ENCODE assay signal across 17 mouse cellular contexts in the genomic region with DNA sequence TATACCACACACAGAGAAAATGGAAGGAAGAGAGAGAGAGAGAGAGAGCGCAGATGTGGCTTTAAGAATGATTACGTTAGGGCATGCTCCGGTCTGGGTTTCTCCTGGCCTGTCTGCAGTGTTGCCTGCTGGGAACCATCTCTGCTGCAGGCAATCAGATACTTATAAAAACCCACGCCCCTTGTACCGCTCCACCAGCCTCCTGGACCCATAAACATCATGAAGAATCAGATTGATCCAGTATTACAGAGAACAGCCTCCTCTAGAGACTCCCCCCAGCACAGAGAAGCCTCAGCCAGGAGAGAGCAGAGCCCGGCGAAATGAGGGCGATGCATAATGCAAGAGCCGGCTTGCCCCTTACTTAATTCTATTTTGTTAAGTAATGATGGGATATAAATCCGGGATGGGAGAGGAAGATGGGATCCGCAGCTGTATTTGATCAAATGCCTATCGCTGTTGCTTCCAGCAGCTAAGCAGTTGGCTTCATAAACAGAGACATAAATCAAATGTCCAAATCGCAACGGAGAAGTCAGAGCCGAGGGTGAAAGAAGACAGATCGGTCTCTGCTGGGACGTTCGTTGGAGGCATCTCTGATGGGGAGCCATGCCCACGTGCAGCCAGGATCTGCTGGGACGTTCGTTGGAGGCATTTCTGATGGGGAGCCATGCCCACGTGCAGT.
DNase-seq lines count a peak whose midpoint lies in the region; ATAC-seq lines count a peak whose summit lies in the region.
"Had no signal": no experiment of that assay in that cellular context is flagged by ENCODE, and none has a peak within 500 bp of the region (broad histone marks: within the 10 kb centered on the region; RNA-seq: fewer than 3 reads in every experiment).

No protein-coding gene starts in this region.

- no peaks in the 10 kb centered on the region for H3K27me3 ChIP-seq in kidney, embryonic 14.5 days (ENCODE audit: control insufficient read depth, insufficient read depth, low read length)
- no peaks in the 10 kb centered on the region for H3K27me3 ChIP-seq in midbrain, embryonic 13.5 days
- no peaks in the 10 kb centered on the region for H3K27me3 ChIP-seq in midbrain, embryonic 11.5 days (ENCODE audit: control insufficient read depth, insufficient read depth, low read length)
- H3K27me3 ChIP-seq in midbrain, embryonic 15.5 days (replicated peaks), result no peaks in the 10 kb centered on the region
- H3K27me3 ChIP-seq in stomach, embryonic 16.5 days (ENCODE audit: control insufficient read depth, insufficient read depth, low read length), result no peaks in the 10 kb centered on the region
- H3K27me3 ChIP-seq: embryonic facial prominence, embryonic 13.5 days had no signal

- ATAC-seq in kidney, embryonic 14.5 days (ENCODE audit: low FRiP score, low TSS enrichment), result peak; percentile 64
- peak; percentile 55; the same call in 1 of the 2 replicates for ATAC-seq in midbrain, embryonic 13.5 days
- ATAC-seq in midbrain, embryonic 11.5 days (ENCODE audit: low FRiP score), result no peak
- ATAC-seq in midbrain, embryonic 15.5 days (replicated peaks), result no peak; the same call in 1 of the 2 replicates
- 0 out of 2 replicates have a peak, but pooled peaks have one; percentile 38 for ATAC-seq in stomach, embryonic 16.5 days (ENCODE audit: insufficient read depth, low FRiP score)
- ATAC-seq: inflammation-experienced regulatory T-cells, adult 6 months had no signal

- no peak overlapping the region for H3K4me3 ChIP-seq in kidney, embryonic 14.5 days (ENCODE audit: low read length)
- no peak overlapping the region for H3K4me3 ChIP-seq in midbrain, embryonic 13.5 days (replicated peaks)
- H3K4me3 ChIP-seq in midbrain, embryonic 11.5 days (ENCODE audit: low read depth, low read length), result no peak overlapping the region
- H3K4me3 ChIP-seq in midbrain, embryonic 15.5 days, result no peak overlapping the region
- no peak overlapping the region for H3K4me3 ChIP-seq in stomach, embryonic 16.5 days (replicated peaks; ENCODE audit: low read length)
- H3K4me3 ChIP-seq: embryonic facial prominence, embryonic 13.5 days; heart, embryonic 15.5 days; myocyte had no signal

- H3K4me2 ChIP-seq in kidney, embryonic 14.5 days (replicated peaks; ENCODE audit: low read depth, low read length), result no peak overlapping the region
- H3K4me2 ChIP-seq in midbrain, embryonic 13.5 days (replicated peaks), result no peak overlapping the region
- no peak overlapping the region for H3K4me2 ChIP-seq in midbrain, embryonic 11.5 days
- no peak overlapping the region for H3K4me2 ChIP-seq in midbrain, embryonic 15.5 days
- no peak overlapping the region for H3K4me2 ChIP-seq in stomach, embryonic 16.5 days (ENCODE audit: low read depth, low read length)
- H3K4me2 ChIP-seq: embryonic facial prominence, embryonic 13.5 days; heart, embryonic 15.5 days had no signal

- no peaks in the 10 kb centered on the region for H3K9me3 ChIP-seq in kidney, embryonic 14.5 days (ENCODE audit: control insufficient read depth, low read length)
- no peaks in the 10 kb centered on the region for H3K9me3 ChIP-seq in midbrain, embryonic 13.5 days
- H3K9me3 ChIP-seq in midbrain, embryonic 11.5 days (ENCODE audit: control insufficient read depth, low read length), result no peaks in the 10 kb centered on the region
- no peaks in the 10 kb centered on the region for H3K9me3 ChIP-seq in midbrain, embryonic 15.5 days
- no peaks in the 10 kb centered on the region for H3K9me3 ChIP-seq in stomach, embryonic 16.5 days (replicated peaks; ENCODE audit: control insufficient read depth, low read length)
- H3K9me3 ChIP-seq: embryonic facial prominence, embryonic 13.5 days; heart, embryonic 15.5 days had no signal

- 41% methylated on average over 22 of the region's 22 CpGs for WGBS in kidney, embryonic 14.5 days
- WGBS in midbrain, embryonic 13.5 days, result 77% methylated on average over 22 of the region's 22 CpGs
- WGBS in midbrain, embryonic 11.5 days, result 86% methylated on average over 22 of the region's 22 CpGs
- WGBS in midbrain, embryonic 15.5 days, result 65% methylated on average over 22 of the region's 22 CpGs
- 44% methylated on average over 22 of the region's 22 CpGs for WGBS in stomach, embryonic 16.5 days

- H3K36me3 ChIP-seq in kidney, embryonic 14.5 days (ENCODE audit: control insufficient read depth, insufficient read depth, low read length), result no peaks in the 10 kb centered on the region
- H3K36me3 ChIP-seq in midbrain, embryonic 13.5 days, result no peaks in the 10 kb centered on the region
- H3K36me3 ChIP-seq in midbrain, embryonic 11.5 days (ENCODE audit: control insufficient read depth, insufficient read depth, low read length), result no peaks in the 10 kb centered on the region
- no peaks in the 10 kb centered on the region for H3K36me3 ChIP-seq in midbrain, embryonic 15.5 days (replicated peaks)
- no peaks in the 10 kb centered on the region for H3K36me3 ChIP-seq in stomach, embryonic 16.5 days (ENCODE audit: control insufficient read depth, insufficient read depth, low read length)
- H3K36me3 ChIP-seq: embryonic facial prominence, embryonic 13.5 days; heart, embryonic 15.5 days had no signal

- no peak overlapping the region for H3K9ac ChIP-seq in kidney, embryonic 14.5 days (ENCODE audit: low read depth, low read length)
- H3K9ac ChIP-seq in midbrain, embryonic 13.5 days (replicated peaks), result no peak overlapping the region
- no peak overlapping the region for H3K9ac ChIP-seq in midbrain, embryonic 11.5 days (ENCODE audit: low read length)
- H3K9ac ChIP-seq in midbrain, embryonic 15.5 days, result no peak overlapping the region
- peak overlapping the region; percentile 23; the same call in 1 of the 2 replicates for H3K9ac ChIP-seq in stomach, embryonic 16.5 days (ENCODE audit: low read length)
- H3K9ac ChIP-seq: embryonic facial prominence, embryonic 13.5 days; heart, embryonic 15.5 days; liver, embryonic 14.5 days had no signal

- H3K27ac ChIP-seq in kidney, embryonic 14.5 days (ENCODE audit: low read depth, low read length), result no peak overlapping the region; the same call in 1 of the 2 replicates
- H3K27ac ChIP-seq in midbrain, embryonic 13.5 days, result peak overlapping the region; percentile 48
- no peak overlapping the region for H3K27ac ChIP-seq in midbrain, embryonic 11.5 days (ENCODE audit: low read depth, low read length)
- H3K27ac ChIP-seq in midbrain, embryonic 15.5 days, result peak overlapping the region; percentile 63
- peak overlapping the region; percentile 62 for H3K27ac ChIP-seq in stomach, embryonic 16.5 days (ENCODE audit: low read length)
- H3K27ac ChIP-seq: embryonic facial prominence, embryonic 13.5 days; heart, embryonic 15.5 days; liver, embryonic 14.5 days had no signal

- DNase-seq in kidney, adult 11 months, result no peak
- DNase-seq in midbrain, embryonic 11.5 days (ENCODE audit: low spot score, missing footprints), result no peak
- no peak for DNase-seq in B cell, adult 2 months
- DNase-seq in thymus, postnatal 10 days (ENCODE audit: low spot score in 2 of 2), result no peak
- DNase-seq: adrenal gland, adult 8-10 months; cerebellum, postnatal 25 days; heart, adult 11 months; left cerebral cortex, postnatal 4 days had no signal

- H3K4me1 ChIP-seq in kidney, embryonic 14.5 days (ENCODE audit: control insufficient read depth, insufficient read depth, low read length), result peaks cover 15% of the 10 kb centered on the region
- H3K4me1 ChIP-seq in midbrain, embryonic 13.5 days (replicated peaks), result peaks cover 29% of the 10 kb centered on the region
- 0 out of 2 replicates have a peak, but pooled peaks cover 3% of the 10 kb centered on the region for H3K4me1 ChIP-seq in midbrain, embryonic 11.5 days (ENCODE audit: control insufficient read depth, insufficient read depth, low read length)
- peaks cover 21% of the 10 kb centered on the region; the same call in 1 of the 2 replicates for H3K4me1 ChIP-seq in midbrain, embryonic 15.5 days
- peaks cover 12% of the 10 kb centered on the region; the same call in 1 of the 2 replicates for H3K4me1 ChIP-seq in stomach, embryonic 16.5 days (ENCODE audit: control insufficient read depth, insufficient read depth, low read length)
- H3K4me1 ChIP-seq: heart, embryonic 15.5 days had no signal

Comparison
In these comparisons a context has a peak if more than half of its experiments do, and no peak if none do; other contexts are left out.
1. ATAC-seq: peak in kidney, embryonic 14.5 days (single experiment), midbrain, embryonic 13.5 days (single experiment) and stomach, embryonic 16.5 days (single experiment); none in midbrain, embryonic 11.5 days (single experiment) and midbrain, embryonic 15.5 days (single experiment).
2. H3K27ac ChIP-seq: peak in midbrain, embryonic 13.5 days (single experiment), midbrain, embryonic 15.5 days (single experiment) and stomach, embryonic 16.5 days (single experiment); none in kidney, embryonic 14.5 days (single experiment) and midbrain, embryonic 11.5 days (single experiment).